Mouse (Mus musculus) kidney, postnatal 0 days (tissue): ENCODE measurements around the gene Slc24a1. TPM values are rescaled to one million over a fixed set of nuclear protein-coding genes. Genes with fewer than 3 reads are reported as not detected.

Source experiments
- ATAC-seq: fragments of 200-750 bp; cut with Nextera tagmentation; replicated peaks from 2 replicates; pipeline ENCODE4 v1.8.0; 2017; ENCODE audit warnings: low read depth, moderate number of reproducible peaks, moderate TSS enrichment, moderate library complexity; ENCODE audit not compliant: low FRiP score
- DNase-seq: peaks from one replicate; pipeline ENCODE4 v3.0.0-alpha.2; 2016; ENCODE audit warnings: low spot score
- H3K27ac ChIP-seq: fragments of 300-500 bp; sonication (generic); 2 replicates; pipeline ENCODE4 v1.5.1; 2014; ENCODE audit warnings: mild to moderate bottlenecking
- H3K27me3 ChIP-seq: fragments of 300-500 bp; sonication (generic); 2 replicates; pipeline ENCODE4 v1.6.1; 2014; ENCODE audit warnings: low read length, mixed read lengths; ENCODE audit not compliant: insufficient read depth
- H3K36me3 ChIP-seq: fragments of 300-500 bp; sonication (generic); 2 replicates; pipeline ENCODE4 v1.6.1; 2014; ENCODE audit warnings: low read length, mixed read lengths; ENCODE audit not compliant: insufficient read depth
- H3K4me1 ChIP-seq: fragments of 300-500 bp; sonication (generic); replicated peaks from 2 replicates; pipeline ENCODE4 v1.6.1; 2014; ENCODE audit warnings: antibody characterized with exemption, low read length, mixed read lengths; ENCODE audit not compliant: insufficient read depth
- H3K4me2 ChIP-seq: fragments of 300-500 bp; sonication (generic); 2 replicates; pipeline ENCODE4 v1.6.1; 2014; ENCODE audit warnings: mild to moderate bottlenecking, low read length, moderate library complexity, mixed read lengths
- H3K4me3 ChIP-seq: fragments of 300-500 bp; sonication (generic); replicated peaks from 2 replicates; pipeline ENCODE4 v1.5.1; 2014; ENCODE audit warnings: low read depth, low read length
- H3K9ac ChIP-seq: fragments of 300-500 bp; sonication (generic); 2 replicates; pipeline ENCODE4 v1.6.1; 2014; ENCODE audit warnings: low read depth, low read length
- H3K9me3 ChIP-seq: fragments of 300-500 bp; sonication (generic); replicated peaks from 2 replicates; pipeline ENCODE4 v1.6.1; 2016; ENCODE audit warnings: low read length, inconsistent platforms, mixed read lengths
- CTCF ChIP-seq: IDR thresholded peaks from 2 replicates; pipeline ENCODE4 v1.5.1; 2016; ENCODE audit warnings: antibody characterized with exemption, low read depth, mild to moderate bottlenecking, moderate library complexity
- WGBS: fragments of 180-500 bp; shearing (Covaris S2); extraction: QIAGEN DNeasy Blood & Tissue Kit; methylation state at CpG from one replicate; pipeline ENCODE4 v1.1.7; 2014; 5-methylcytosine and 5-hydroxymethylcytosine counted together
- polyA plus RNA-seq: library from polyadenylated mRNA; unstranded; fragments of >200 nt; fragmentation: Nextera tagmentation; extraction: Ambion mirVana; gene quantifications from 2 replicates; pipeline ENCODE4 v1.2.1, GENCODE M21; 2015

Gene Slc24a1
- polyA plus RNA-seq, 1 experiment from 2014 or later, result not detected

GRCm38 (mm10) chr9:64934015-64934754, 17.2 kb downstream of the Slc24a1 start:
- DNase-seq (peak; percentile 68), ATAC-seq (peak; percentile 78)
- no peaks in the 10 kb centered on the region for H3K36me3 ChIP-seq
- H3K4me2 ChIP-seq, result peak overlapping the region; percentile 8; the same call in 1 of the 2 replicates
- no peak overlapping the region for H3K9ac ChIP-seq
- H3K4me3 ChIP-seq, result no peak overlapping the region
- no peak overlapping the region; the same call in 1 of the 2 replicates for H3K27ac ChIP-seq
- no peaks in the 10 kb centered on the region for H3K9me3 ChIP-seq
- TF ChIP-seq CTCF, result no peak
- no peaks in the 10 kb centered on the region for H3K4me1 ChIP-seq
- H3K27me3 ChIP-seq, result no peaks in the 10 kb centered on the region
- 26% methylated on average over 15 of the region's 15 CpGs for WGBS

DNA sequence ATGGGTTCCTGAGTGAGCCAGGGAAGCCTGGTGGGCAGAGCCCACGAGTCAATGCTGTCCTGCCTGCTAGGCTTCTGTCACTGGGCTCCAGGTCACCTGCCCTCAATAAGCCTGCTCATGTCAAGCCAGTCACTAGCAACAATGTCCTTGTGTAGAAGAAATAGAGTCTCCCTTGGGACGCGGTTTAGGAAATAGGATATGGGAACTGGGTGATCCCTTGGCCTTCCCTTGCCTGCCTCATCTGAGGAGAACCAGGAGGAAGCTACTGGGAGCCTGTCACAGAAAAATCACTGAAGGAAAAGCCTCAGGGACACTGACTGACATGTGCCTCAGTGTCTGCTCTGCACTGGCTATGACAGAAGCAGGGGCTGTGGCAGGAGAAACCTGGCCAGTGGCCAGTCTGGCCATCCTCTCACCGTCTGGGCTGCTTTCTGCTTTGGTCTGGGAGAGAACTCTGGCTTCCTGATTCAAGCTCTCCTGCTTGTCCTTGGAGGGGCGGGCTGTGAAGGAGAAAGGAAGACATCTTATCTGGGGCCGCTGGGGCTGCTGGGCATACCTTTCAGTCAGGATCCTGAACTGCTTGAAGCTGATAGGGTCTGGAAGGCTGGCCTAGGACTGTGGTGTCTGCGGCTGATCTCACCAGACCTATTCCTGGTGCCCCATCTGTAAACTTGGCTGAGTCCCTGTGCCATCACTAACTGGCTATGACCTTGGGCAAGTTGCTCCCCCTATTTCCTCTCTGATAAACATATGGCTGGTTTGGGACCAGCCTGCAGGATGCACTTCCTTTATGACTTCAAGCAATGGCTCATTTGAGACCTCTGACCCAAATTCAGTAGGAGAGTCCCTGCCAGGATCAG, 19.4 kb downstream of the Slc24a1 start:
- DNase-seq (no peak), ATAC-seq (no peak)
- no peak for TF ChIP-seq CTCF
- H3K36me3 ChIP-seq, result no peaks in the 10 kb centered on the region
- 66% methylated on average over 7 of the region's 7 CpGs for WGBS
- H3K4me2 ChIP-seq, result no peak overlapping the region
- no peak overlapping the region for H3K4me3 ChIP-seq
- H3K27ac ChIP-seq, result no peak overlapping the region
- H3K9ac ChIP-seq, result no peak overlapping the region
- H3K9me3 ChIP-seq, result no peaks in the 10 kb centered on the region
- H3K27me3 ChIP-seq, result no peaks in the 10 kb centered on the region
- no peaks in the 10 kb centered on the region for H3K4me1 ChIP-seq

GRCm38 (mm10) chr9:64930256-64930655, 21.2 kb downstream of the Slc24a1 start:
- TF ChIP-seq CTCF, result no peak
- H3K36me3 ChIP-seq, result no peaks in the 10 kb centered on the region
- H3K4me2 ChIP-seq, result no peak overlapping the region
- no peak overlapping the region for H3K27ac ChIP-seq
- H3K9me3 ChIP-seq, result no peaks in the 10 kb centered on the region
- ATAC-seq (no peak), DNase-seq (no peak)
- no peak overlapping the region for H3K4me3 ChIP-seq
- H3K4me1 ChIP-seq, result no peaks in the 10 kb centered on the region
- H3K9ac ChIP-seq, result no peak overlapping the region
- no peaks in the 10 kb centered on the region for H3K27me3 ChIP-seq
- WGBS, result 73% methylated on average over 4 of the region's 4 CpGs

DNA sequence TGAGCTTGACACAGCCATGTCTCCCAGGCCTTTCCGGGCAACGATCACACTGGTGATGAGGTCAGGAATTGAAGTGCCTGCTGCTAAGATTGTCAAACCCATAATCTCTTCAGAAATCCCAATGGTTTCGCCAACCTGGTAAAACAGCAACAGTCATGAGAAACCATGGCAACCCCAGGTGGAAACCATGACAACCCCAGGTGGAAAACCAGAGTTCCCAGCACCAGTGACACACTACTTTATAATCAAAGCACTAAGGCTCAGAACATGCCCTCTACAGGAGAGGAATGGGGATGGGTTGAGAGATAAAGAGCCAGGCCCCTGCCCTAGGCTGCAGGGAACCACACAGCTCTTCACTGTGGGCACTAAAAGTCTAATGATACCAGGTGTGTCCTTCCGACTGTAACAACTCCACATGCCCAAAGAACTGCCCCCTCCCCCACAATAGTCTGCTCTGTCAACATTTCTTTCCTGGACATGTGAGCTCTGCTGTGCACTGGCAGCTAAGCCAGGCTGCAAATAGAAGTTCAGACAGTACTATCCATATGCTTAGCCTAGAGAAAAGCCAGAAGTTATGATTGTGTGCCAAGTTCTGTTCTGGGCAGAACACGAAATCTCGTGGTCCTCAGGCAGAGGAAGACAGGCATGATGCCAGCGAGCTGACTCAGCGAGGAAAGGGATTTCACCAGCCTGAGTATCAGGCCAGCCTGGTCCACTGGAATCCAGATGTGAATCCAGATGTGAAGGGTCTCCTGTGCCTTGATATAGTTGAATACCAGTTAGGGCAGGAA, 25.0 kb downstream of the Slc24a1 start:
- Histone ChIP-seq H3K4me2 (no peak overlapping the region), H3K36me3 (no peaks in the 10 kb centered on the region), H3K9ac (no peak overlapping the region), H3K27ac (no peak overlapping the region), H3K4me1 (no peaks in the 10 kb centered on the region), H3K27me3 (no peaks in the 10 kb centered on the region), H3K9me3 (no peaks in the 10 kb centered on the region), H3K4me3 (no peak overlapping the region)
- DNase-seq (no peak), ATAC-seq (no peak)
- WGBS, result 71% methylated on average over 8 of the region's 8 CpGs
- no peak for TF ChIP-seq CTCF

GRCm38 (mm10) chr9:64925771-64926170, 25.6 kb downstream of the Slc24a1 start:
- no peak overlapping the region for H3K4me2 ChIP-seq
- no peak overlapping the region for H3K4me3 ChIP-seq
- H3K9ac ChIP-seq, result no peak overlapping the region
- WGBS, result 70% methylated on average over 5 of the region's 5 CpGs
- no peaks in the 10 kb centered on the region for H3K4me1 ChIP-seq
- no peak overlapping the region for H3K27ac ChIP-seq
- DNase-seq (no peak), ATAC-seq (no peak)
- H3K36me3 ChIP-seq, result no peaks in the 10 kb centered on the region
- H3K9me3 ChIP-seq, result no peaks in the 10 kb centered on the region
- no peak for TF ChIP-seq CTCF
- no peaks in the 10 kb centered on the region for H3K27me3 ChIP-seq

DNA sequence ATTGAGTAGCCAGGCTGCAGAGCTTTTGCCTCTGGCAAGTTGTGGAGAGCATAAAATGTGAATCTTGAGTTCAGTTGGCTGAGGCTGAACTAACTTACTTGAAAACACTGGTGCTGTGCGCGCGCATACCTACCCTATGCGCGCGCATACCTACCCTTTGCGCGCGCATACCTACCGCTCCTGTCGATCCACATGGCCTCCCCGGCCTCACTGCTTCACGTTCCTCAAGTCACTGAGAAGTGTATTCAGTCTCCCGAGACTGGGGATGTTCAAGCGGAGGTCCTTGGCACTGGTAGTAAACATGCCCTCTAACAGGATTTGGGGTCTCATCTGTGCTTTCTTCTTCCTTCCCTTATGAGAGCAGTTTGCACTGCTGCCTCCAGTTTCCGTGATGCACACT, 32.8 kb downstream of the Slc24a1 start:
- peak; percentile 54 for DNase-seq
- Histone ChIP-seq H3K27ac (no peak overlapping the region), H3K27me3 (no peaks in the 10 kb centered on the region), H3K9me3 (no peaks in the 10 kb centered on the region), H3K4me3 (peak overlapping the region; percentile 22; the same call in 1 of the 2 replicates), H3K4me2 (peak overlapping the region; percentile 46), H3K4me1 (no peaks in the 10 kb centered on the region), H3K36me3 (no peaks in the 10 kb centered on the region), H3K9ac (0 out of 2 replicates have a peak overlapping the region, but pooled peaks have one; percentile 23)
- 47% methylated on average over 16 of the region's 16 CpGs for WGBS
- no peak for TF ChIP-seq CTCF
- no peak for ATAC-seq
